Mouse (Mus musculus): ENCODE measurements around the gene Abat. TPM values are rescaled to one million over a fixed set of nuclear protein-coding genes. Genes with fewer than 3 reads are reported as not detected.
A peak's percentile ranks its signal among the peaks of the same experiment; 100 is the strongest.

The Abat gene
- polyA plus RNA-seq (2012; rRNA removed) = 4.6 and 5.1 TPM in 2 replicates

- Histone ChIP-seq H3K4me1 (ENCODE audit: control insufficient read depth, insufficient read depth, insufficient read length) (peaks cover 4% of the 10 kb centered on the region; the same call in 1 of the 2 replicates), H3K27me3 (ENCODE audit: control insufficient read depth, insufficient read depth, low read length) (peaks cover 7% of the 10 kb centered on the region), H3K36me3 (ENCODE audit: control insufficient read depth, insufficient read depth, low read length) (no peaks in the 10 kb centered on the region), H3K27ac (ENCODE audit: insufficient read depth, low read length) (no peak within 1 kb of the TSS), H3K4me3 (ENCODE audit: extremely low read depth, insufficient read depth, insufficient read length) (peak within 1 kb of the TSS; percentile 51)
- WGBS = 3% methylated on average over 43 of the region's 46 CpGs
- DNase-seq (ENCODE audit: low read depth in 1 of 2, low spot score in 2 of 2) = peak in 1 of 2 experiments; percentile 42
- TF ChIP-seq POLR2A (IDR thresholded peaks at IDR 0.05; ENCODE audit: low read depth, low read length) = peak; percentile 7; the same call in 1 of the 2 replicates
- TF ChIP-seq CTCF (IDR thresholded peaks at IDR 0.05; ENCODE audit: extremely low read depth, insufficient read depth, insufficient read length, insufficient replicate concordance) = no peak
Observed at GRCm38 (mm10) chr16:8513236-8513906, at the start of gene Abat. TSS of gene Abat (plus strand) at chr16:8513429.

DNA sequence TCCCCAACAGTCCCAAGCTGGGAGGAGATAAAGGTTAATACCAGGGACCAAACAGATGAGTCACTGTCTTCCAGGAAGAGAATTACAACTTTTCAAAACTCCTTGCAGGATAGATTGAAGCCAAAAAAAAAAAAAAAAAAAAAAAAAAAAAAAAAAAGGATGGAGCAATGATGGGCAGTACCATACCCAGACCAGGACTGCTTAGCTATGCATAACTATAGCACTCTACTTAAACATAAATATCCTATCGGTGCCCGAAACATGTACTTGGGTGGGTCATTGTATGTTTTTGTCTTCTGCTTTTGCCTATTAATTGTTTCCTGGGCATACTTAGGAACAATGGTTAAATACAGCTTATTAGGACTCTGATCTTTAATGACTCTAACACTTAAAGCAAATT, 43.1 kb upstream of the Abat start:
- H3K4me1 ChIP-seq (ENCODE audit: control insufficient read depth, insufficient read depth, insufficient read length) = no peaks in the 10 kb centered on the region
- no peak for TF ChIP-seq POLR2A (IDR thresholded peaks at IDR 0.05; ENCODE audit: low read depth, low read length)
- no peak for TF ChIP-seq CTCF (IDR thresholded peaks at IDR 0.05; ENCODE audit: extremely low read depth, insufficient read depth, insufficient read length, insufficient replicate concordance)
- no peaks in the 10 kb centered on the region for H3K36me3 ChIP-seq (ENCODE audit: control insufficient read depth, insufficient read depth, low read length)
- H3K27me3 ChIP-seq (ENCODE audit: control insufficient read depth, insufficient read depth, low read length) = no peaks in the 10 kb centered on the region
- no peak for DNase-seq (ENCODE audit: low read depth in 1 of 2, low spot score in 2 of 2)
- H3K27ac ChIP-seq (ENCODE audit: insufficient read depth, low read length) = no peak overlapping the region
- 82% methylated on average over 2 of the region's 2 CpGs for WGBS
- H3K4me3 ChIP-seq (ENCODE audit: extremely low read depth, insufficient read depth, insufficient read length) = 0 out of 2 replicates have a peak overlapping the region, but pooled peaks have one; percentile 98

- Histone ChIP-seq H3K27me3 (ENCODE audit: control insufficient read depth, insufficient read depth, low read length) (no peaks in the 10 kb centered on the region), H3K4me1 (ENCODE audit: control insufficient read depth, insufficient read depth, insufficient read length) (no peaks in the 10 kb centered on the region), H3K4me3 (ENCODE audit: extremely low read depth, insufficient read depth, insufficient read length) (peak within 1 kb of the TSS; percentile 98), H3K36me3 (ENCODE audit: control insufficient read depth, insufficient read depth, low read length) (no peaks in the 10 kb centered on the region), H3K27ac (ENCODE audit: insufficient read depth, low read length) (peak within 1 kb of the TSS; percentile 66)
- peak; percentile 75 to 88 for DNase-seq (ENCODE audit: low read depth in 1 of 2, low spot score in 2 of 2)
- TF ChIP-seq CTCF (IDR thresholded peaks at IDR 0.05; ENCODE audit: extremely low read depth, insufficient read depth, insufficient read length, insufficient replicate concordance) (no peak), POLR2A (IDR thresholded peaks at IDR 0.05; ENCODE audit: low read depth, low read length) (peak; percentile 61)
- WGBS = 2% methylated on average over 48 of the region's 48 CpGs
Observed at GRCm38 (mm10) chr16:8470603-8471481, 42.4 kb upstream of the Abat start, which contains the start of gene Mettl22. TSS of gene Mettl22 (plus strand) at chr16:8470788.

DNA sequence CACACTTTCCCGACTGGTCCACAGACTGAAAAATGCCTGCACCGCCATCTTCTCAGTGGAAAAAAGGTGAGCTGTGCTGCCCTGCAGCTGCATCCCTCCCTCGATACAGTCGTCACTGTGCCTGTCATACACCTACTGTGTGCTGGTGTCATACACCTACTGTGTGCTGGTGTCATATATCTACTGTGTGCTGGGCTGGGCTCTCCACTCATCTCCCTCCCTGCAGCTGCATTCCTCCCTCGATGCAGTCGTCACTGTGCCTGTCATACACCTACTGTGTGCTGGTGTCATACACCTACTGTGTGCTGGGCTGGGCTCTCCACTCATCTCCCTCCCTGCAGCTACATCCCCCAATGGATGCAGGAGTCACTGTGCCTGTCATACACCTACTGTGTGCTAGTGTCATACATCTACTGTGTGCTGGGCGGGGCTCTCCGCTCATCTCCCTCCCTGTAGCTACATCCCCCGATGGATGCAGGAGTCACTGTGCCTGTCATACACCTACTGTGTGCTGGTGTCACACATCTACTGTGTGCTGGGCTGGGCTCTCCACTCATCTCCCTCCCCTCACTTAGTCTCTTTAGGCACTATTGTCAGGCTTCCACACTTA, 25.7 kb upstream of the Abat start:
- DNase-seq (ENCODE audit: low read depth in 1 of 2, low spot score in 2 of 2) = no peak
- Histone ChIP-seq H3K4me1 (ENCODE audit: control insufficient read depth, insufficient read depth, insufficient read length) (no peaks in the 10 kb centered on the region), H3K27ac (ENCODE audit: insufficient read depth, low read length) (no peak overlapping the region), H3K4me3 (ENCODE audit: extremely low read depth, insufficient read depth, insufficient read length) (no peak overlapping the region), H3K27me3 (ENCODE audit: control insufficient read depth, insufficient read depth, low read length) (no peaks in the 10 kb centered on the region), H3K36me3 (ENCODE audit: control insufficient read depth, insufficient read depth, low read length) (peaks cover 7% of the 10 kb centered on the region)
- WGBS = 94% methylated on average over 9 of the region's 9 CpGs
- TF ChIP-seq CTCF (IDR thresholded peaks at IDR 0.05; ENCODE audit: extremely low read depth, insufficient read depth, insufficient read length, insufficient replicate concordance) = no peak
- no peak for TF ChIP-seq POLR2A (IDR thresholded peaks at IDR 0.05; ENCODE audit: low read depth, low read length)

GRCm38 (mm10) chr16:8489340-8489739, 23.9 kb upstream of the Abat start:
- Histone ChIP-seq H3K27me3 (ENCODE audit: control insufficient read depth, insufficient read depth, low read length) (no peaks in the 10 kb centered on the region), H3K4me1 (ENCODE audit: control insufficient read depth, insufficient read depth, insufficient read length) (no peaks in the 10 kb centered on the region), H3K27ac (ENCODE audit: insufficient read depth, low read length) (no peak overlapping the region), H3K36me3 (ENCODE audit: control insufficient read depth, insufficient read depth, low read length) (peaks cover 7% of the 10 kb centered on the region), H3K4me3 (ENCODE audit: extremely low read depth, insufficient read depth, insufficient read length) (no peak overlapping the region)
- TF ChIP-seq CTCF (IDR thresholded peaks at IDR 0.05; ENCODE audit: extremely low read depth, insufficient read depth, insufficient read length, insufficient replicate concordance) (no peak), POLR2A (IDR thresholded peaks at IDR 0.05; ENCODE audit: low read depth, low read length) (no peak)
- 93% methylated on average over 5 of the region's 5 CpGs for WGBS
- DNase-seq (ENCODE audit: low read depth in 1 of 2, low spot score in 2 of 2) = no peak

- no peaks in the 10 kb centered on the region for H3K27me3 ChIP-seq (ENCODE audit: control insufficient read depth, insufficient read depth, low read length)
- DNase-seq (ENCODE audit: low read depth in 1 of 2, low spot score in 2 of 2) = no peak
- WGBS = 51% methylated on average over 13 of the region's 13 CpGs
- no peak overlapping the region for H3K4me3 ChIP-seq (ENCODE audit: extremely low read depth, insufficient read depth, insufficient read length)
- H3K4me1 ChIP-seq (ENCODE audit: control insufficient read depth, insufficient read depth, insufficient read length) = no peaks in the 10 kb centered on the region
- peaks cover 2% of the 10 kb centered on the region; the same call in 1 of the 2 replicates for H3K36me3 ChIP-seq (ENCODE audit: control insufficient read depth, insufficient read depth, low read length)
- no peak overlapping the region for H3K27ac ChIP-seq (ENCODE audit: insufficient read depth, low read length)
- TF ChIP-seq CTCF (IDR thresholded peaks at IDR 0.05; ENCODE audit: extremely low read depth, insufficient read depth, insufficient read length, insufficient replicate concordance) (no peak), POLR2A (IDR thresholded peaks at IDR 0.05; ENCODE audit: low read depth, low read length) (no peak)
Observed at GRCm38 (mm10) chr16:8491743-8492490, 21.3 kb upstream of the Abat start.

All from spleen, adult 2 months (tissue).